Mouse (Mus musculus): ENCODE results near the gene Gm5591. TPM values are rescaled to one million over a fixed set of nuclear protein-coding genes. Genes with fewer than 3 reads are reported as not detected.
"Not testable (repeated sequence)": the region's sequence is repeated elsewhere in the genome, so short reads cannot be mapped to it uniquely, and the experiment has no call there.

The Gm5591 gene
- not detected in 2 replicates for polyA plus RNA-seq (2014; fragmentation: Nextera tagmentation; extraction: Ambion mirVana)

- not testable (repeated sequence) for H3K27me3 ChIP-seq (ENCODE audit: control insufficient read depth, insufficient read depth, low read length); H3K27ac ChIP-seq (ENCODE audit: low read length); ATAC-seq (ENCODE audit: insufficient number of reproducible peaks, insufficient read depth, low FRiP score, low read depth); H3K4me3 ChIP-seq (ENCODE audit: low read depth, low read length); H3K36me3 ChIP-seq (ENCODE audit: control insufficient read depth, insufficient read depth, low read length); H3K4me1 ChIP-seq (ENCODE audit: control insufficient read depth, insufficient read depth, low read length); H3K9ac ChIP-seq (replicated peaks; ENCODE audit: low read depth, low read length); H3K9me3 ChIP-seq (ENCODE audit: control insufficient read depth, low read depth, low read length); H3K4me2 ChIP-seq (replicated peaks; ENCODE audit: low read depth, low read length)
- 72% methylated on average over 2 of the region's 2 CpGs for WGBS
Measured at GRCm38 (mm10) chr7:38528093-38528492, at the start of gene Gm5591. Gene Gm5591 (minus strand): TSS chr7:38528193.

GRCm38 (mm10) chr7:38488468-38488867 is 39.5 kb downstream of the Gm5591 start:
- H3K36me3 ChIP-seq (ENCODE audit: control insufficient read depth, insufficient read depth, low read length); ATAC-seq (ENCODE audit: insufficient number of reproducible peaks, insufficient read depth, low FRiP score, low read depth); H3K4me3 ChIP-seq (ENCODE audit: low read depth, low read length); H3K9ac ChIP-seq (replicated peaks; ENCODE audit: low read depth, low read length); H3K27ac ChIP-seq (ENCODE audit: low read length); H3K27me3 ChIP-seq (ENCODE audit: control insufficient read depth, insufficient read depth, low read length); H3K9me3 ChIP-seq (ENCODE audit: control insufficient read depth, low read depth, low read length); H3K4me1 ChIP-seq (ENCODE audit: control insufficient read depth, insufficient read depth, low read length); H3K4me2 ChIP-seq (replicated peaks; ENCODE audit: low read depth, low read length): not testable (repeated sequence)
- 100% methylated on average over 1 of the region's 1 CpGs for WGBS

Data from stomach, embryonic 14.5 days (tissue).